Mouse (Mus musculus): ENCODE measurements at regions not wholly inside any gene's neighbourhood (a gene's known extent, or its start where the extent isn't known, plus 50 kb on each side); places are given as distances from the start of the nearest gene placed in this dataset.

- no peak for DNase-seq
Measured at GRCm38 (mm10) chr17:22795213-22795612, 71.7 kb downstream of the Zfp945 start.

GRCm38 (mm10) chr17:22784481-22784880 is 82.5 kb downstream of the Zfp945 start:
- DNase-seq, result no peak

GRCm38 (mm10) chr17:22745736-22746135 is 121.2 kb downstream of the Zfp945 start:
- DNase-seq, result no peak

- peak; percentile 65 for DNase-seq
Measured at GRCm38 (mm10) chr17:22739581-22740178, 127.3 kb downstream of the Zfp945 start.

GRCm38 (mm10) chr17:22739173-22739572 is 127.8 kb downstream of the Zfp945 start:
- no peak for DNase-seq

- no peak for DNase-seq
Measured at GRCm38 (mm10) chr17:22736360-22736759, 130.6 kb downstream of the Zfp945 start.

All from thymus, postnatal 4 days (tissue).